Mouse (Mus musculus) heart, postnatal 36 days (tissue): ENCODE measurements around the gene Cnih3. TPM values are rescaled to one million over a fixed set of nuclear protein-coding genes. Genes with fewer than 3 reads are reported as not detected.

Source experiments
- DNase-seq, 2 experiments: peaks; one replicate each; pipeline ENCODE4 v3.0.0; 2021 to 2022
- intact Hi-C: fragments of 180-260 bp; cut with DNase I; formaldehyde crosslinking; loops from one replicate; pipeline ENCODE4 v1.15.1; 2025
- total RNA-seq, 2 experiments: library from RNA; stranded (reverse); gene quantifications; 2 replicates each; pipeline ENCODE4 v1.2.3; 2021

The Cnih3 gene
- total RNA-seq, 2 experiments from 2014 or later = not detected

GRCm38 (mm10) chr1:181352043-181352366 lies 423 bp upstream of the Cnih3 start:
- no peak for DNase-seq
- intact Hi-C loops = no loop called here

GRCm38 (mm10) chr1:181353200-181354097 lies 1.0 kb downstream of the Cnih3 start:
- intact Hi-C loops = no loop called here
- DNase-seq = no peak

GRCm38 (mm10) chr1:181355683-181356082 lies 3.3 kb downstream of the Cnih3 start:
- DNase-seq = no peak

GRCm38 (mm10) chr1:181357870-181358269 lies 5.4 kb downstream of the Cnih3 start:
- intact Hi-C loops = no loop called here
- no peak for DNase-seq

More at GRCm38 (mm10) chr1:181355683-181356082, 3.3 kb downstream of the Cnih3 start:
- intact Hi-C loops = no loop called here

GRCm38 (mm10) chr1:181358526-181358925 lies 6.1 kb downstream of the Cnih3 start:
- DNase-seq = no peak
- intact Hi-C loops = no loop called here

GRCm38 (mm10) chr1:181360732-181361131 lies 8.3 kb downstream of the Cnih3 start:
- DNase-seq = no peak
- intact Hi-C loops = no loop called here

GRCm38 (mm10) chr1:181364025-181364424 lies 11.6 kb downstream of the Cnih3 start:
- intact Hi-C loops = no loop called here
- DNase-seq = no peak

GRCm38 (mm10) chr1:181365376-181365775 lies 12.9 kb downstream of the Cnih3 start:
- intact Hi-C loops = no loop called here
- DNase-seq = no peak

GRCm38 (mm10) chr1:181368789-181369570 lies 16.6 kb downstream of the Cnih3 start:
- intact Hi-C loops = no loop called here
- DNase-seq = no peak

- no peak for DNase-seq
Measured at GRCm38 (mm10) chr1:181370370-181370769, 17.9 kb downstream of the Cnih3 start.

GRCm38 (mm10) chr1:181371226-181371625 lies 18.8 kb downstream of the Cnih3 start:
- intact Hi-C loops = loop anchor here (10.0 kb wide), 1 partner anchor 216 kb away; no protein-coding TSS in a partner anchor

More at GRCm38 (mm10) chr1:181370370-181370769, 17.9 kb downstream of the Cnih3 start:
- intact Hi-C loops = loop anchor here (10.0 kb wide), 1 partner anchor 216 kb away; no protein-coding TSS in a partner anchor

GRCm38 (mm10) chr1:181372306-181372705 lies 19.9 kb downstream of the Cnih3 start:
- no peak for DNase-seq
- intact Hi-C loops = loop anchor here (10.0 kb wide), 1 partner anchor 218 kb away; no protein-coding TSS in a partner anchor

More at GRCm38 (mm10) chr1:181371226-181371625, 18.8 kb downstream of the Cnih3 start:
- DNase-seq = no peak

GRCm38 (mm10) chr1:181374627-181375374 lies 22.4 kb downstream of the Cnih3 start:
- no peak for DNase-seq
- intact Hi-C loops = loop anchor here (5.0 to 10.0 kb wide), 2 partner anchors 102 to 220 kb away; no protein-coding TSS in a partner anchor

- DNase-seq = no peak
- intact Hi-C loops = loop anchor here (5.0 to 10.0 kb wide), 2 partner anchors 104 to 222 kb away; no protein-coding TSS in a partner anchor
Measured at GRCm38 (mm10) chr1:181376431-181376830, 24.0 kb downstream of the Cnih3 start.

GRCm38 (mm10) chr1:181379664-181380063 lies 27.2 kb downstream of the Cnih3 start:
- peak; percentile 42 to 61 for DNase-seq
- intact Hi-C loops = loop anchor here (1.0 to 10.0 kb wide), 3 partner anchors 107 to 225 kb away; no protein-coding TSS in a partner anchor

- intact Hi-C loops = no loop called here
- no peak for DNase-seq
Measured at GRCm38 (mm10) chr1:181381410-181382010, 29.1 kb downstream of the Cnih3 start.

- no peak for DNase-seq
- intact Hi-C loops = no loop called here
Measured at GRCm38 (mm10) chr1:181389264-181389663, 36.8 kb downstream of the Cnih3 start.

GRCm38 (mm10) chr1:181392489-181392888 lies 40.1 kb downstream of the Cnih3 start:
- intact Hi-C loops = no loop called here
- DNase-seq = no peak

GRCm38 (mm10) chr1:181393250-181394149 lies 41.1 kb downstream of the Cnih3 start:
- intact Hi-C loops = no loop called here
- DNase-seq = peak; percentile 75 to 79
